Mouse (Mus musculus) testis, adult 10 weeks (tissue): ENCODE measurements around the gene Cldn1. TPM values are rescaled to one million over a fixed set of nuclear protein-coding genes. Genes with fewer than 3 reads are reported as not detected.

Experiments
- polyA plus RNA-seq: library from polyadenylated mRNA; stranded (reverse); fragments of 350-450 nt; fragmentation: Illumina TruSeq; extraction: RNeasy Lipid Tissue Mini Kit (QIAGEN cat#74804); gene quantifications from one replicate; pipeline ENCODE4 v1.2.3, GENCODE M21; 2014; ENCODE audit warnings: low read depth, low replicate concordance

Gene Cldn1
- 0.36 TPM for polyA plus RNA-seq

DNA sequence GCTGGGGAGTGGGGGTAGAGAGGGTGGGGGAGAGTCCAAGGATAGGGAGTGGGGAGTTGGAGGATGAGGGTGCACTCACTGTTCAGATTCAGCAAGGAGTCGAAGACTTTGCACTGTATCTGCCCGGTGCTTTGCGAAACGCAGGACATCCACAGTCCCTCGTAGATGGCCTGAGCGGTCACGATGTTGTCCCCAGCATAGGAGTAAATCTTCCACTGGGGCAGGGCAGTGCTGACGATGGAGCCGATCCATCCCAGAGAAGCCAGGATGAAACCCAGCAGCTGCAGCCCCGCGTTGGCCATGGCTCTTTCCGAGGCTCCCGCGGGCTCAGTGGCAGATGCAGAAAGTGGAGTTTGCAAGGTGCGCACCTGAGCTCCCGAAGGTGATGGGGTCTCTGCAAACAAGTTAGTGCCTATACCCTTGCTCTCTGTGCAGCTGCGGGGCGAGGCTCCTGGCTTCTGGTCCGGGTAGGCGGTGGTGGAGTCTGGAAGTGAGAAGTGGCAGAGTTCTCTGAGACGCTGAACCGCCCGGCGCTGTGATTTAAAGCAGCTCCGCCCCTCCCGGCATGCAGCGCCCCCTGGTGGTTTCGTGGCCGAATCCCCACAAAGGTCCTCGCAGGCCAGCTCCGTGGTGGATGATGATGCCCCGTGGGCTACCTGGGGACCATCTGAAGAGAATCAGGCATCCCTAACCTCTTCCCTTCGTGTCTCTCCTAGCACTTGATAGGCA lies at the start of gene Cldn1:
TSS of gene Cldn1 (minus strand) at position 517 of the 729 bp plus-strand sequence.

Other genes with a start within 250 kb of the Cldn1 start
- not detected for gene Cldn16, start 91.3 kb upstream of the Cldn1 start, polyA plus RNA-seq
- gene Tmem207, start 154.9 kb upstream of the Cldn1 start, polyA plus RNA-seq: not detected
- 14.4 TPM for gene Il1rap, start 209.9 kb upstream of the Cldn1 start, polyA plus RNA-seq